Mouse (Mus musculus) embryonic fibroblast, embryonic 13.5 days (primary cell): ENCODE data around the gene Myo18a.

Experiments used
- CTCF ChIP-seq: IDR thresholded peaks from 2 replicates; pipeline ENCODE4 v1.5.1; 2011; ENCODE audit warnings: mild to moderate bottlenecking, control low read depth, low read length, moderate library complexity, borderline replicate concordance; ENCODE audit not compliant: insufficient read depth
- POLR2A ChIP-seq: IDR thresholded peaks from 2 replicates; pipeline ENCODE4 v1.6.1; 2011; ENCODE audit warnings: low read depth, mild to moderate bottlenecking, control low read depth, low read length, moderate library complexity

DNA sequence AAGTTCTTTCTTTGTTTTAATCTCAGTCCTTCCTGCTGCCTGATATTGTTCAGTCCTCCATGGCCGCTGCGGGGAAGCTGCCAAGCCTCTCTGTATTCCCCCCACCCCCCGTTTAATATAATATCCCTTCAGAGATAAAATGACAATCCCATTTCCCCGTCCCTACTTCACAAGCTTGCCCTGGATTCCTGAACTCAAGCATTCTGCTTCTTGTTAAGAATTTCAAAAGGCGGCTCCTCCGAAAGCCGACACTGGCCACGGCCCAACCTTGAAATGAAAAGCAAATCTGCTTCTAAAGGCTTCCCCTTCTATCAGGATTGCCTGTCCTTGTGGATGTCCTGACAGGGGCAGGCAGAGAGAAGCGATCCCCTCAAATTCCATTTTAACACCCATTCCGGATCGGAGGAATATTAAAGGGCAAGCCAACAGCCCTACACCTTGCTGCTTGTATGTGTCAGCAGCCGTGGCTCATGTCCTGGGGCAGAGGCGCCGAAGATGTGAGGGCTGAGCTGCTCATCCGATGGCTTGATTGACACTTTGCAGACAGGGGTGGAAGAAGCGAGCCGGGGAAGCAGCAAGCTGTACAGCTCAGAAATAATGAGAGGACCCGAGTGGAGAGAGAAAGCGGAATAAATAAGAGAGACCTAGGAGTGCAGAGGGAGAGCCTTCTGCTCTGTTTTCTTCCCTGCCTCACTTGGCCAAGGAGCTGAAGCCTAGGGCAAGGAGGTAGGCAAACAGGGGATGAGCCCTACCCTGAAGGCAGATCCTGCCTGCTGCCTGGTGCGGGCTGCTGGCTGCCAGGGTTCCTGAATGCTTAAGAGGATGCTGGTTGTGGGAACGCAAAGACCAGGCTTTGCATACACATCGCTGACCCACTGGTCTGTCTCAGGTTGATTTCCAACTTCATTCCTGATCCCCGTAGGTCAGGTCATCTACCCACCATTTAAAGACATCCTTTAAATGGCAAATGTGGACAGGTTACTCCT, 134.1 kb downstream of the Myo18a start:
- no peak for TF ChIP-seq CTCF
- TF ChIP-seq POLR2A: no peak
